Mouse (Mus musculus) midbrain, embryonic 12.5 days (tissue): ENCODE results near the gene Usp49. TPM values are rescaled to one million over a fixed set of nuclear protein-coding genes. Genes with fewer than 3 reads are reported as not detected.
A peak's percentile ranks its signal among the peaks of the same experiment; 100 is the strongest.

Source experiments
- ATAC-seq: fragments of 200-750 bp; cut with Nextera tagmentation; 2 replicates; pipeline ENCODE4 v1.8.0; 2017; ENCODE audit warnings: low read depth, moderate TSS enrichment, moderate library complexity; ENCODE audit not compliant: low FRiP score
- H3K27ac ChIP-seq: fragments of 300-500 bp; sonication (generic); replicated peaks from 2 replicates; pipeline ENCODE4 v1.5.1; 2016; ENCODE audit warnings: mild to moderate bottlenecking
- H3K27me3 ChIP-seq: fragments of 300-500 bp; sonication (generic); 2 replicates; pipeline ENCODE4 v1.6.1; 2016; ENCODE audit warnings: mild to moderate bottlenecking
- H3K36me3 ChIP-seq: fragments of 300-500 bp; sonication (generic); 2 replicates; pipeline ENCODE4 v1.6.1; 2016
- H3K4me1 ChIP-seq: fragments of 300-500 bp; sonication (generic); 2 replicates; pipeline ENCODE4 v1.6.1; 2016
- H3K4me2 ChIP-seq: fragments of 300-500 bp; sonication (generic); replicated peaks from 2 replicates; pipeline ENCODE4 v1.6.1; 2016; ENCODE audit warnings: mild to moderate bottlenecking, moderate library complexity
- H3K4me3 ChIP-seq: fragments of 300-500 bp; sonication (generic); 2 replicates; pipeline ENCODE4 v1.5.1; 2016; ENCODE audit warnings: mild to moderate bottlenecking
- H3K9ac ChIP-seq: fragments of 300-500 bp; sonication (generic); replicated peaks from 2 replicates; pipeline ENCODE4 v1.6.1; 2016; ENCODE audit warnings: mild to moderate bottlenecking, moderate library complexity
- H3K9me3 ChIP-seq: fragments of 300-500 bp; sonication (generic); 2 replicates; pipeline ENCODE4 v1.6.1; 2016; ENCODE audit warnings: mild to moderate bottlenecking
- WGBS: fragments of 180-500 bp; shearing (Covaris S2); methylation state at CpG from one replicate; pipeline ENCODE4 v1.1.7; 2016; 5-methylcytosine and 5-hydroxymethylcytosine counted together
- polyA plus RNA-seq: library from polyadenylated mRNA; unstranded; fragments of >200 nt; fragmentation: Nextera tagmentation; extraction: Ambion mirVana; gene quantifications from 2 replicates; pipeline ENCODE4 v1.2.1, GENCODE M21; 2016

Usp49 gene
- polyA plus RNA-seq, 1 experiment from 2014 or later = 10.5 TPM

DNA sequence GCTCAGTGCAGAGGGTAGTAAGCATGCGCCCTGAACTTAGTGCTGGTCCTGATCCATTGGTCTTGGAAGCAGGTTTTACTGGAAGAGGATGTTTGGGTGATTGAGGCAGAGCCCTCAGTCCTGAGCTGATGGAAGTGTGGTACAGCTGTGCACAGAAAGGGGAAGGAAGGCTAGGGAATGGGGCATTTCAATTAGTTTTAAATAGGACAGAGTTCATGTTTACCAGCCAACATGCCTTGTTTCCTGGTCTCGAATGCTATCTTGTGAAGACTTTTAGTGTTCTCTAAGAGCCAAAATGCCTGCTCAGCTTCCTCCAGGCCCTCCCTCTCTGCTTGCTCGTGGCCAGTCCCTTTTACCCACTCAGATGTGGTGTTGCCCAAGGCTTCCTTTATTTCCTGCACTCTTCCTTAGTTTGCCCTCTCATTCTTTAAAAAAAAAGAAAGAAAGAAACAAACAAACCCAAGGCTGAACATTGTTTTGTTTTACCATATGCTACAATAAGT, 28.3 kb downstream of the Usp49 start:
- Histone ChIP-seq H3K27me3 (no peaks in the 10 kb centered on the region), H3K9ac (no peak overlapping the region), H3K4me2 (no peak overlapping the region), H3K4me1 (peaks cover 5% of the 10 kb centered on the region), H3K27ac (no peak overlapping the region), H3K36me3 (peaks cover 17% of the 10 kb centered on the region; the same call in 1 of the 2 replicates), H3K9me3 (no peaks in the 10 kb centered on the region), H3K4me3 (no peak overlapping the region)
- 87% methylated on average over 3 of the region's 3 CpGs for WGBS
- ATAC-seq = no peak

DNA sequence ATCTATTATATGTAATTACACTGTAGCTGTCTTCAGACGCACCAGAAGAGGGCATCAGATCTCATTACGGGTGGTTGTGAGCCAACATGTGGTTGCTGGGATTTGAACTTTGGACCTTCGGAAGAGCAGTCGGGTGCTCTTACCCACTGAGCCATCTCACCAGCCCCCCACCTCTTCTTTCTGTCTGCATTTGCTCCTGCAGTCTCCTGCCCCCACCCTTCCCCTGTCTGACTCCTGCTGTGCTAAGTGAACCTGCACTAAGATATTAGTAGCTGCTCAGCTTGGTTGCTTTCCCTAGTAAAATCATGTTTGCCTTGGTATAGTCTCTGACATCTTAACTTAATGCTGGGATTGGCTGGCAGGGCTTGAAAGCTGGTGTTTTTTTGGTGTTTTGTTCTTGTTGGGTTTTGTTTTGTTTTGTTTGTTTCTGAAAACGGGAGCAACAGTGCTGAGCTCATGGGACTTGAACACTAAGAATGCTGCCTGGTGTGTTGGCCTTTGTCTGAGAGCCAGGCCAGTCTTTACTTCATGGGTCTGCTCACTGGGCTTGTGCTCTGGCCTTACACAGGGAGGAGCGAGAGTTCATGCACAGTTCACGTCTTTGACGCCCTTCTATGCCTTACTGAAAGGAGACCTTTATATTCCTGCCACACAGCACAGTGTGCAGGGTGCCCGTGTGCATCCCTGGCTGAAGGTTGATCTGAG, 32.7 kb downstream of the Usp49 start:
- no peak overlapping the region for H3K4me3 ChIP-seq
- H3K9ac ChIP-seq = no peak overlapping the region
- WGBS = 36% methylated on average over 9 of the region's 9 CpGs
- peaks cover 5% of the 10 kb centered on the region for H3K4me1 ChIP-seq
- H3K9me3 ChIP-seq = no peaks in the 10 kb centered on the region
- ATAC-seq = no peak
- no peaks in the 10 kb centered on the region for H3K27me3 ChIP-seq
- H3K27ac ChIP-seq = 0 out of 2 replicates have a peak overlapping the region, but pooled peaks have one; percentile 25
- H3K36me3 ChIP-seq = peaks cover 14% of the 10 kb centered on the region; the same call in 1 of the 2 replicates
- H3K4me2 ChIP-seq = no peak overlapping the region

DNA sequence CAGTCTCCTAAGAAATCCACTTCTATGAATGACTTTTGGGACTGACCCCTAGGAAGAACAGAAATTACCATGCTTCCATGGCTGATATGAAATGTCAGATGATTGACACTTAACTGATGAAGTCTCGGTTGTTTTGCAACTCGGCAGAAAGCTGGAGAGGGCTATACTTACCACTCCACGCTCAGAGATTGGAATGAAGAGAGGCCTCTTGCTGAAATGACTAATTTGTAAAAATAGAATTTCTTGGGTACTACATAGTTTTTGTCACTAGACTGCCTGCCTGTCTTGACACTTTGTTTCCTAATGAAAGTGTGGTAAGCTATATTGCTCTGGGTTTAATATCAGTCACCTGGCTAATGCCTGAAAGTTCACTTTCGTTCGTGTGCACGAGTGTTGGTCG, 34.0 kb downstream of the Usp49 start:
- H3K4me3 ChIP-seq = no peak overlapping the region
- no peak for ATAC-seq
- no peaks in the 10 kb centered on the region for H3K9me3 ChIP-seq
- H3K4me2 ChIP-seq = no peak overlapping the region
- H3K4me1 ChIP-seq = peaks cover 10% of the 10 kb centered on the region
- 90% methylated on average over 7 of the region's 7 CpGs for WGBS
- peaks cover 9% of the 10 kb centered on the region; the same call in 1 of the 2 replicates for H3K36me3 ChIP-seq
- no peak overlapping the region for H3K27ac ChIP-seq
- no peaks in the 10 kb centered on the region for H3K27me3 ChIP-seq
- H3K9ac ChIP-seq = no peak overlapping the region

DNA sequence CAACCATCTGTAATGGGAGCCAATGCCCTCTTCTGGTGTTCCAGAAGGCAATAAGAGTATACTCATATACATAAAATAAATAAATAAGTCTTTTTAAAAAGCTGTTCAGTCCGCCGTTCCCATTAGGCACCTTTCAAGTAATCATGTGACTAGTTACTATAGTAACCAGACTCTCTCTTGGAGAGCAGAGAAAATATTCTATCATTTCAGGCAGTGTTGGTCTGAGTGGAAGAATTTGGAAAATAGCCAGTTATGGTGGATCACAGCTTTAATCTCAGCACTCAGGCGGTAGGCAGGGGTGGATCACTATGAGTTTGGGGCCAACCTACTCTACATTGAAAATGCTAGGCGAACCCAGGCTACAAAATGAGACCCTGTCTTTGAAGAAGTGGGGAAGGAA, 38.7 kb downstream of the Usp49 start:
- Histone ChIP-seq H3K4me1 (peaks cover 19% of the 10 kb centered on the region), H3K4me3 (no peak overlapping the region), H3K27ac (no peak overlapping the region), H3K36me3 (peaks cover 18% of the 10 kb centered on the region), H3K4me2 (no peak overlapping the region), H3K27me3 (peaks cover 32% of the 10 kb centered on the region), H3K9ac (no peak overlapping the region), H3K9me3 (no peaks in the 10 kb centered on the region)
- ATAC-seq = no peak
- 64% methylated on average over 4 of the region's 4 CpGs for WGBS

DNA sequence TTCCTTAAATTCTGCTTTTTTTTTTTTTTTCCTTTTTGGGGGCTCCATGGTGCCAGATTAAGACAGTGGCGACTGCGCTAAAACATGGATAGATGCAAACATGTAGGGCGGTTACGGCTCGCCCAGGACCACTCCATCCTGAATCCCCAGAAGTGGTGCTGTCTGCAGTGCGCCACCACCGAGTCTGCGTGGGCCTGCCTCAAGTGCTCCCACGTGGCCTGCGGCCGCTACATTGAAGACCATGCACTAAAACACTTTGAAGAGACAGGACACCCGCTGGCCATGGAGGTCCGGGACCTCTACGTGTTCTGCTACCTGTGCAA, 41.5 kb downstream of the Usp49 start:
- WGBS = 6% methylated on average over 14 of the region's 14 CpGs
- H3K4me2 ChIP-seq = peak overlapping the region; percentile 53
- peaks cover 32% of the 10 kb centered on the region for H3K27me3 ChIP-seq
- H3K4me1 ChIP-seq = peaks cover 19% of the 10 kb centered on the region
- H3K9ac ChIP-seq = peak overlapping the region; percentile 20; the same call in 1 of the 2 replicates
- peaks cover 26% of the 10 kb centered on the region for H3K36me3 ChIP-seq
- H3K4me3 ChIP-seq = peak overlapping the region; percentile 32
- no peaks in the 10 kb centered on the region for H3K9me3 ChIP-seq
- peak; percentile 38; the same call in 1 of the 2 replicates for ATAC-seq
- no peak overlapping the region for H3K27ac ChIP-seq

DNA sequence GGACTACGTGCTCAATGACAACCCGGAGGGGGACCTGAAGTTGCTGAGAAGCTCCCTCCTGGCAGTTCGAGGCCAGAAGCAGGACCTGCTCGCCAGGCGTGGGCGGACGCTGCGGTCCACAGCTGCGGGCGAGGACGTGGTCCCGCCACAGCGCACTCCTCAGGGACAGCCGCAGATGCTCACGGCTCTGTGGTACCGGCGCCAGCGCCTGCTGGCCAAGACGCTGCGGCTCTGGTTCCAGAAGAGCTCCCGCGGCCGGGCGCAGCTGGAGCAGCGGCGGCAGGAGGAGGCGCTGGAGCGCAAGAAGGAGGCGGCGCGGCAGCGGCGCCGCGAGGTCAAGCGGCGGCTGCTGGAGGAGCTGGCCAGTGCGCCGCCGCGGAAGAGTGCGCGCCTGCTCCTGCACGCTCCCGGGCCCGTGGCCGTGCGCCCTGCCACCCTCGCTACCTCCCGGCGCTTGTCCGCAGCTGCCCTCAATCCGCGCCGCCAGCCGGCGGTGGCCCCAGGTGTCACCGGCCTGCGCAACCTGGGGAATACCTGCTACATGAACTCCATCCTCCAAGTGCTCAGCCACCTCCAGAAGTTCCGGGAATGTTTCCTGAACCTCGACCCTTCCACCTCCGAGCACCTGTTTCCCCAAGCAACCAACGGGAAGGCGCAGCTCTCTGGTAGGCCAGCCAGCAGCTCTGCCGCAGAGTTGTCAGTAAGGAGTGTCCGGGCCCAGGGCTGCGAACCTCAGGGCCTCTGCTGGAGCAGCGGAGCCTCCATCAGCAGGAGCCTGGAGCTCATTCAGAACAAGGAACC, 42.0 kb downstream of the Usp49 start:
- H3K4me2 ChIP-seq = peak overlapping the region; percentile 53
- peaks cover 19% of the 10 kb centered on the region for H3K4me1 ChIP-seq
- H3K9me3 ChIP-seq = no peaks in the 10 kb centered on the region
- H3K4me3 ChIP-seq = peak overlapping the region; percentile 32
- H3K36me3 ChIP-seq = peaks cover 26% of the 10 kb centered on the region
- H3K9ac ChIP-seq = peak overlapping the region; percentile 20
- ATAC-seq = peak; percentile 77
- peaks cover 32% of the 10 kb centered on the region for H3K27me3 ChIP-seq
- H3K27ac ChIP-seq = no peak overlapping the region
- 4% methylated on average over 67 of the region's 68 CpGs for WGBS

DNA sequence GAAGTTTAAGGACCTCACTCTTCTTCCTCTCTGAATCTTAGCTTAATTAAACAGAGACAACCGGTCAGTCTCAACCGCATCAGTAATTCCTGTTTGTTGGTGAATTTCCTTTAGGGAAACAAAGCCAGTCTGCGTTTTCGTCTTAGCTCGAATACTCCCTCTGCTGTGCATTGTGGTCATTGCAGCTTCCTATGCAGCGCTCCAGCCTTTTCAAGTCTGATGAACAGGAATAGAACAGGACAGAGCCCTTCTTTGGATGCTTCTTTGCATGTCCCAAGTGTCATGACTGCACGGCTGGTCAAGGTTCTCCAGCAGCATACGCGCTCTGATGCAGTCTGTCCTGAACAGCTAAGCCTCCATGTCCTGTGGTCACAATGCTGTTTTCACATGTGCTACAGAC, 46.1 kb downstream of the Usp49 start:
- H3K9ac ChIP-seq = no peak overlapping the region
- peaks cover 18% of the 10 kb centered on the region for H3K27me3 ChIP-seq
- WGBS = 21% methylated on average over 9 of the region's 9 CpGs
- peaks cover 14% of the 10 kb centered on the region for H3K4me1 ChIP-seq
- H3K36me3 ChIP-seq = peaks cover 61% of the 10 kb centered on the region
- no peaks in the 10 kb centered on the region for H3K9me3 ChIP-seq
- no peak overlapping the region for H3K27ac ChIP-seq
- H3K4me3 ChIP-seq = no peak overlapping the region
- ATAC-seq = no peak
- no peak overlapping the region for H3K4me2 ChIP-seq

DNA sequence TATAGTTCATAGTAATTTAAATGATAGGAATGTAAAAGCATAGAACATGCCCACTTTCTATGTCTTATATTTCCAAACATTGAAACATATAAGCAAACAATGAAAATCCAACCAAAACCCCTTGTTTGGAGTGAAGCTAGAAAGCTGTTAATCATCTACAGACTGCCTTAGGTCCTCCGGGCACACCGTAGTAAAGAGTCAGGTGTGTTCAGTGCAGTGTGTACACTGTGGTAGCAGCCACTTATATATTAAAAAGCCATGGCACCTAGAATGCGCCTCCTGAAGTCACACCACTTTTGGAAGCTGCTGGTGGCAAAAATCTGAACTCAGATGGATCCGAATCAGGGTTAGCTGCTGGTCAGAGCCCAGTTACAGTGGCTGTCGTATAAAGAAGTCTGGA, 47.7 kb downstream of the Usp49 start:
- Histone ChIP-seq H3K4me3 (no peak overlapping the region), H3K27ac (no peak overlapping the region), H3K4me1 (no peaks in the 10 kb centered on the region), H3K9me3 (no peaks in the 10 kb centered on the region), H3K4me2 (no peak overlapping the region), H3K36me3 (peaks cover 72% of the 10 kb centered on the region), H3K9ac (no peak overlapping the region), H3K27me3 (peaks cover 5% of the 10 kb centered on the region)
- no peak for ATAC-seq
- 93% methylated on average over 5 of the region's 5 CpGs for WGBS

DNA sequence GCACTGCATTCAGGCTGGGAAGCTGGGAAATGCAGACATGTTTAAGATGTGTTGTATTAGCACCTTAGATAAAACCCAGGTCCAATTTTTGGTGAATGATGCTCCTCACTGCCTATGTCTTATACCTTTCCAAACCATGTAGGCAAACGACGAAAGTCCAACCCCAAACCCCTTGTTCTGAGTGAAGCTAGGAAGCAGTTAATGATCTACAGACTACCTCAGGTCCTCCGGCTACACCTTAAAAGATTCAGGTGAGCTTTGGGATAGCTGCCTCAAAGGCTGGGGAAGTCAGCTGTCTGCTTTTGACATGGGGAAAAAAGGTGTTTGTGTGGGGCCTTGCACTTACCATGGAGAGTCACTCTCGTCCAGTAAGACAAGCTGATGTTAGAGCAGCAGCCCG, 48.2 kb downstream of the Usp49 start:
- no peak overlapping the region for H3K4me3 ChIP-seq
- no peak overlapping the region for H3K27ac ChIP-seq
- H3K36me3 ChIP-seq = peaks cover 69% of the 10 kb centered on the region

DNA sequence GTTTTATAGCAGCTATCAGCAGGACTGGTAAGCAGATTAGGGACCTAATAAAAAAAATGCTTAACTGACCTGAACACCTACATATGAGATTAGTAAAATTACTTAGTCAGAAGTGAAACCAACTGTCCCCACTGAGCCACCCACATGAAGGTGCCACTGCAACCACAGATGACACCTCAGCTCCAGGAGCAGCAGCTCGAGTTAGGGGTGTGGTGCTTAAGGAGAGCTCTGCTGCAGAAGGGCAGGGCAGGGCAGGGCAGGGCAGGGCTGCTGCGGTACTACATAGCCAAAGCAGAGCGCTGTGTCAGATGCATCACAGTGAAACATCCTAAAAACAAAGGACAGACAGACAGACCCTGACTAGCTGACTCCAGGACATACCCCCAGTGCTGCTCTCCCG, 52.3 kb downstream of the Usp49 start:
- Histone ChIP-seq H3K27me3 (no peaks in the 10 kb centered on the region), H3K4me2 (no peak overlapping the region), H3K9ac (no peak overlapping the region), H3K4me1 (peaks cover 12% of the 10 kb centered on the region), H3K36me3 (peaks cover 65% of the 10 kb centered on the region), H3K4me3 (no peak overlapping the region), H3K27ac (no peak overlapping the region), H3K9me3 (no peaks in the 10 kb centered on the region)
- WGBS = 89% methylated on average over 4 of the region's 4 CpGs
- no peak for ATAC-seq

More for the DNA sequence above, 48.2 kb downstream of the Usp49 start:
- ATAC-seq = no peak
- Histone ChIP-seq H3K4me2 (no peak overlapping the region), H3K9me3 (no peaks in the 10 kb centered on the region), H3K9ac (no peak overlapping the region), H3K4me1 (no peaks in the 10 kb centered on the region), H3K27me3 (no peaks in the 10 kb centered on the region)
- WGBS = 85% methylated on average over 5 of the region's 5 CpGs

DNA sequence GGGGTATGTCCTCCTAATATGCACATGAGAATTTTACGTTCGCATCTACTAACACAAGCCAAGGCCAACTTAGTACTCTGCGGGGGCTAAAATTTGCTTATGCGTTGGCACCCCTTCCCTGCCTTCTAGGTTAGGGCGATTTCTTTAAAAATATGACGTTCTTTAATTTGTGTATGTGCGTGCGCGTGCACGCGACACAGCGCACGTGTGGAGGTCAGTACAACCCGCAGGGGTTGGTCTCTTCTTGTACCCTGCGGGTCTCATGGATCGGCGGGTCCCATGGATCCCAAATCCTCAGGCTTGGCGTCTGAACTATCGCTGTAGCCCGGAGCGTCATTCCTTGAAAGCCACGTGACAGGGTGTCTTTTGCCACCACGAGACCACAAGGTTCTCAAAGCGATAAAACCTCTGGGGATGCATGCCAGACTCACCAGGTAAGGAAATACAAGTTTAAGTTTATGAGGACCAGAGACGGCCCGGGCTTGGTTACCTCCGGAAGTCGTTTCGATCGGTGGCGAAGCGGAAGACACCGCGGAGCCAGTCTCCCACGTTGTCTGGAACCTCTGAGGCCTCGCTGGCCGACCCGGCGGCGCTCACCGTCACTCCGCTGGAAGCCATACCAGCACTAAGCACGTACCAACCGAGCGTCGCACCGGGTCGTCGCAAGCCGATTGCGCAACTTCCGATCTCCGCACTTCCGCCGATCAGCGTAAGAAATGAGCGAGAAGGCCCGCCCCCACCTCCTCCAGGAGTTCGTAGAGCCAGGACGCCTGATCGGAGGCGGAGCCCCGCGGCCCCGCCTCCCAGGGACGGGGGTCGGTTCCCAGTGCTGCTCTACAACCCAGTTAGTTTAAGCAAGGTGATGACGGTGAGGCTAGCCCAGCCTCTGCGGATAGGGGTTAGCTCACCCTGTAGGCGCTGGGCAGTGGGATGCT, 57.2 kb downstream of the Usp49 start:
- ATAC-seq = peak; percentile 92

More for the DNA sequence above, 57.2 kb downstream of the Usp49 start:
- peak overlapping the region; percentile 85 for H3K27ac ChIP-seq
- H3K4me2 ChIP-seq = peak overlapping the region; percentile 96
- 1% methylated on average over 70 of the region's 70 CpGs for WGBS
- peaks cover 15% of the 10 kb centered on the region for H3K27me3 ChIP-seq
- no peaks in the 10 kb centered on the region for H3K9me3 ChIP-seq
- H3K4me3 ChIP-seq = peak overlapping the region; percentile 83
- H3K9ac ChIP-seq = peak overlapping the region; percentile 91
- peaks cover 19% of the 10 kb centered on the region for H3K36me3 ChIP-seq
- peaks cover 30% of the 10 kb centered on the region for H3K4me1 ChIP-seq
